In genomic region chr17:86521252-86521651, GRCm38 (mm10) we compare ENCODE assay signal across 24 mouse cellular contexts. TPM values are rescaled to one million over a fixed set of nuclear protein-coding genes. Genes with fewer than 3 reads are reported as not detected.
DNase-seq lines count a peak whose midpoint lies in the region; ATAC-seq and TF ChIP-seq lines count a peak whose summit lies in the region.
"Had no signal": no experiment of that assay in that cellular context is flagged by ENCODE, and none has a peak within 500 bp of the region (broad histone marks: within the 10 kb centered on the region; RNA-seq: fewer than 3 reads in every experiment).

No protein-coding gene starts in this region.

- H3K27ac ChIP-seq in cerebellum, adult 2 months (ENCODE audit: insufficient read depth, low read length), result no peak overlapping the region
- H3K27ac ChIP-seq: embryonic facial prominence, embryonic 15.5 days; forebrain, embryonic 10.5 days; heart, embryonic 15.5 days; hindbrain, embryonic 13.5 days; hindbrain, postnatal 0 days had no signal

- peaks cover 14% of the 10 kb centered on the region; the same call in 1 of the 2 replicates for H3K4me1 ChIP-seq in cerebellum, adult 2 months (ENCODE audit: control insufficient read depth, insufficient read depth, low read length)
- H3K4me1 ChIP-seq: embryonic facial prominence, embryonic 15.5 days; forebrain, embryonic 10.5 days; heart, embryonic 15.5 days; hindbrain, embryonic 13.5 days had no signal

- DNase-seq in cerebellum, adult 2 months, result peak; percentile 51 to 73
- DNase-seq in gastrocnemius, postnatal 25 days, result peak; percentile 28
- DNase-seq in gastrocnemius, adult 8-10 months (ENCODE audit: low spot score in 2 of 2), result no peak
- DNase-seq in cerebellum, postnatal 10 days, result peak; percentile 59 to 74
- peak; percentile 32 for DNase-seq in skeletal muscle tissue, adult 2 months (ENCODE audit: low read depth, low spot score)
- DNase-seq in layer of hippocampus, adult 11-12 months (ENCODE audit: low spot score), result no peak
- DNase-seq: adrenal gland, postnatal 14 days; embryo, embryonic 11 days; heart, adult 18-20 months; heart, postnatal 14 days; kidney, adult 11 months; kidney, adult 9 months had no signal

- no peak for ATAC-seq in cerebellum, adult (ENCODE audit: insufficient number of reproducible peaks, low FRiP score, low TSS enrichment)
- ATAC-seq: activated CD4-positive, CD25-positive, alpha-beta regulatory T cell, adult 4 months; forebrain, embryonic 14.5 days; hindbrain, postnatal 0 days; Patski had no signal

- H3K4me3 ChIP-seq in cerebellum, adult 2 months (replicated peaks; ENCODE audit: insufficient read depth, low read depth, low read length), result no peak overlapping the region
- H3K4me3 ChIP-seq: embryonic facial prominence, embryonic 15.5 days; erythroblast, embryonic 14.5 days; forebrain, embryonic 10.5 days; heart, embryonic 15.5 days; hindbrain, embryonic 13.5 days had no signal

- TF ChIP-seq POLR2A in cerebellum, adult 2 months (IDR thresholded peaks at IDR 0.05; ENCODE audit: borderline replicate concordance, insufficient read depth, low read length), result no peak

- H3K27me3 ChIP-seq in cerebellum, adult 2 months (ENCODE audit: control insufficient read depth, insufficient read depth, low read length), result no peaks in the 10 kb centered on the region
- H3K27me3 ChIP-seq: CH12.LX; embryonic facial prominence, embryonic 15.5 days; heart, embryonic 15.5 days; hindbrain, embryonic 13.5 days; Patski had no signal

- no peak for TF ChIP-seq CTCF in cerebellum, adult 2 months (IDR thresholded peaks at IDR 0.05; ENCODE audit: borderline replicate concordance, insufficient read depth, low read depth, low read length)

- WGBS in cerebellum, adult 2 months, result 13% methylated on average over 11 of the region's 11 CpGs

RNA-seq across cellular contexts. Expression of gene Gm10309, which starts 16.2 kb away (rescaled TPM):
- 0.06 TPM in 1 of 2 replicates, not detected in the other for polyA plus RNA-seq in cerebellum, adult 2 months (2012; rRNA removed)
- not detected for total RNA-seq in gastrocnemius, postnatal 25 days (2021)
- total RNA-seq in gastrocnemius, adult 8-10 months (2022), result under 1 TPM in 1 of 4 experiments, not detected in 3; 0.24 TPM
- total RNA-seq: adrenal gland, postnatal 14 days; heart, postnatal 14 days; hematopoietic stem cell, adult 5-6 weeks; hindbrain, postnatal 0 days had no signal
- polyA plus RNA-seq: forebrain, embryonic 14.5 days; Patski had no signal

Comparison
In these comparisons a context has a peak if more than half of its experiments do, and no peak if none do; other contexts are left out.
1. DNase-seq: peak in cerebellum, adult 2 months (2 of 2), gastrocnemius, postnatal 25 days (single experiment), cerebellum, postnatal 10 days (2 of 2) and skeletal muscle tissue, adult 2 months (single experiment); none in gastrocnemius, adult 8-10 months (0 of 2) and layer of hippocampus, adult 11-12 months (single experiment).